Mouse (Mus musculus) midbrain, embryonic 10.5 days (tissue): Measurements from ENCODE around the gene Acad12. TPM values are rescaled to one million over a fixed set of nuclear protein-coding genes. Genes with fewer than 3 reads are reported as not detected.

Source experiments
- DNase-seq: peaks from one replicate; pipeline ENCODE4 v3.0.0-alpha.2; 2017; ENCODE audit warnings: low spot score
- H3K27ac ChIP-seq: fragments of 300-500 bp; sonication (generic); replicated peaks from 2 replicates; pipeline ENCODE4 v1.5.1; 2016; ENCODE audit warnings: mild to moderate bottlenecking
- H3K27me3 ChIP-seq: fragments of 300-500 bp; sonication (generic); 2 replicates; pipeline ENCODE4 v1.6.1; 2016; ENCODE audit warnings: low read depth, mild to moderate bottlenecking; ENCODE audit not compliant: poor library complexity, severe bottlenecking
- H3K36me3 ChIP-seq: fragments of 300-500 bp; sonication (generic); 2 replicates; pipeline ENCODE4 v1.6.1; 2016; ENCODE audit warnings: mild to moderate bottlenecking, moderate library complexity
- H3K4me1 ChIP-seq: fragments of 300-500 bp; sonication (generic); 2 replicates; pipeline ENCODE4 v1.6.1; 2016
- H3K4me3 ChIP-seq: fragments of 300-500 bp; sonication (generic); 2 replicates; pipeline ENCODE4 v1.5.1; 2016; ENCODE audit warnings: mild to moderate bottlenecking, moderate library complexity
- H3K9me3 ChIP-seq: fragments of 300-500 bp; sonication (generic); replicated peaks from 2 replicates; pipeline ENCODE4 v1.6.1; 2016; ENCODE audit warnings: mild to moderate bottlenecking
- WGBS: fragments of 180-500 bp; shearing (Covaris S2); methylation state at CpG from one replicate; pipeline ENCODE4 v1.1.7; 2016; 5-methylcytosine and 5-hydroxymethylcytosine counted together
- polyA plus RNA-seq: library from polyadenylated mRNA; unstranded; fragments of >200 nt; fragmentation: Nextera tagmentation; extraction: Ambion mirVana; gene quantifications from 2 replicates; pipeline ENCODE4 v1.2.1, GENCODE M21; 2016

Acad12 gene
- polyA plus RNA-seq, 1 experiment from 2014 or later, result 2.1 TPM

GRCm38 (mm10) chr5:121601547-121602299 is 17.0 kb downstream of the Acad12 start:
- peaks cover 5% of the 10 kb centered on the region; the same call in 1 of the 2 replicates for H3K4me1 ChIP-seq
- no peaks in the 10 kb centered on the region for H3K36me3 ChIP-seq
- peak; percentile 82 for DNase-seq
- H3K4me3 ChIP-seq, result no peak overlapping the region
- H3K27me3 ChIP-seq, result peaks cover 6% of the 10 kb centered on the region; the same call in 1 of the 2 replicates
- no peak overlapping the region for H3K27ac ChIP-seq
- no peaks in the 10 kb centered on the region for H3K9me3 ChIP-seq
- 36% methylated on average over 9 of the region's 9 CpGs for WGBS

DNA sequence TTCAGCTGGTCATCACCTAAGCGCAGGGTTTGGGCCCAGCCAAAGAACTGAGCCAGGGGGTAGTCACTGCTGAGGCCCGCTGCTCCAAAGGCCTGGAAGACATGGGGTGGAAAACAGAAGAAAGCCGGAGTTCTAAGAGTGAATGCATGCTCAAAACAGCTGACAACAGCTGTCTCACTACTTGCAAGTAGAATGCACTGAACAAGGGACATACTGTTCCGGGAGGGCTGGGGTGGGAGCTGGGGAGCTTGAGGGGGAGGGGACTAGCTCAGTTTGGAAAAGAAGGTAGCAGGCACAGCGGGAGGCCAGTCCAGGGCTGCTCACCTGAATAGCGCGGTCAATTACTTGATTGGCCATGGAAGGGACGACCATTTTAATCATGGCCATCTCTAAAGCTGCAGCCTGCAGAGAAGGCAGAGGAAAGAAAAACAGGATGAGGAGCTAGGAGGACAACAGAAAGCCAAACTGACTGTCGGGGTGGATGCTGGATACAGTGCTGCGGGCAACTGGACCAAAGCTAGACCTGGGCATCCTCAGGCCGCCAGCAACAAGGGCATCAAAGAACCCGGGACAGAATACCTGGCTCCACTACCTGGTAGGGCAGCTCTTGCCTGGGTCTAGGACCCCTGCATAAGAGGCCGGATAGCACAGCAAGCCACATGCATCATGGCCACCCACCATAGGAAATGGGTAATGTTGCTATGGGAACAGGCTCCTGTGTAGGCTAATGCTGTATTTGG is 19.7 kb downstream of the Acad12 start:
- no peak overlapping the region for H3K27ac ChIP-seq
- H3K4me3 ChIP-seq, result no peak overlapping the region
- peaks cover 8% of the 10 kb centered on the region for H3K4me1 ChIP-seq
- DNase-seq, result no peak
- WGBS, result 64% methylated on average over 13 of the region's 13 CpGs
- H3K27me3 ChIP-seq, result peaks cover 6% of the 10 kb centered on the region; the same call in 1 of the 2 replicates
- no peaks in the 10 kb centered on the region for H3K36me3 ChIP-seq
- H3K9me3 ChIP-seq, result no peaks in the 10 kb centered on the region

DNA sequence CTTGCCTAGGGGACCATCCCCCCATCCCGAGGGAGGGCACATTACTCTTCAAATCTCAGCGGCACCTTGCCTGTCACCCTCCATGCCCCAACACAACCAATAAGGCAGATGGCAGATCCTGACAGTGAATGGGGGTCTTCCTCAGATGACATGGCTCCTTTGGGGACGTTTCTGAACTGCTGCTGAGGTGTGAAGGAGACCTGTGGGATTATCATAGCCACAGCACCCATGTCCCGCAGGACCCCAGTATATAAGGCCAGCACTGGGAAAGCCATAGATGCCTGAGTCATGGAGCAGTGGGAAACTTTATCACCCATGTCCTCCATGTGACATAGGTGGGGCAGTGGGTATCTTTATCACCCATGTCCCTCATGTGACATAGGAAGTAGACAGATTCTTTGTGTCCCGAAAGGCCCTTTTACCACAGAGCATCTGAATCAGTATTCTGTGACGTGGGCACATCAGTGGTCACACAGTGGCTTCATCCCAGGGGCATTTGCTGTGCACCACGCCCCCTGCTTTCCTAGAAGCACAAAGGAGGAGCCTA is 20.7 kb downstream of the Acad12 start:
- H3K4me1 ChIP-seq, result peaks cover 18% of the 10 kb centered on the region
- no peaks in the 10 kb centered on the region for H3K9me3 ChIP-seq
- H3K4me3 ChIP-seq, result no peak overlapping the region
- H3K27ac ChIP-seq, result no peak overlapping the region
- H3K27me3 ChIP-seq, result peaks cover 8% of the 10 kb centered on the region; the same call in 1 of the 2 replicates
- no peaks in the 10 kb centered on the region for H3K36me3 ChIP-seq
- DNase-seq, result no peak
- WGBS, result 78% methylated on average over 7 of the region's 7 CpGs

DNA sequence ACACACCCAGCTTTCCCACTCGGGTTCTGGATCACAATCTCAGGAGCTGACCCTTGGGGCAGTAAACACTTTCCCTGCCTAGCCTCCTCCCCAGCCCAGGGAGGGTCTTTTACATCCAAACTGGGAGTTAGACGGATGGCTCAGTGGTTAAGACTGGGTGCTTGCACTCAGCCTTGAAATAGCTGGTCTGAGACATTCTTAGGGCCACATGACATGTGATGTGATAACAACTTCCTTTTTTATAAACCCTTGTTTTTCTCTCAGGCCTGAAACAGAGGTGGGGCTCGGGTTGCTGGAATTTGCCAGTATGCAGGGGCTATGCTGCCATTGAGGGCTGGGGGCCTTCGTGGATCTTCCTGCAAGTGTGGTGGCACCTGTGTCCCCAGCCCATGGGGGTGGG is 21.4 kb downstream of the Acad12 start:
- Histone ChIP-seq H3K9me3 (no peaks in the 10 kb centered on the region), H3K4me3 (no peak overlapping the region), H3K36me3 (no peaks in the 10 kb centered on the region), H3K4me1 (peaks cover 25% of the 10 kb centered on the region), H3K27ac (no peak overlapping the region), H3K27me3 (peaks cover 15% of the 10 kb centered on the region)
- no peak for DNase-seq
- 74% methylated on average over 4 of the region's 4 CpGs for WGBS

GRCm38 (mm10) chr5:121596226-121596625 is 22.5 kb downstream of the Acad12 start:
- no peaks in the 10 kb centered on the region for H3K9me3 ChIP-seq
- peaks cover 30% of the 10 kb centered on the region for H3K4me1 ChIP-seq
- H3K4me3 ChIP-seq, result no peak overlapping the region
- peaks cover 25% of the 10 kb centered on the region for H3K27me3 ChIP-seq
- no peak overlapping the region for H3K27ac ChIP-seq
- no peak for DNase-seq
- no peaks in the 10 kb centered on the region for H3K36me3 ChIP-seq
- WGBS, result 80% methylated on average over 6 of the region's 6 CpGs

DNA sequence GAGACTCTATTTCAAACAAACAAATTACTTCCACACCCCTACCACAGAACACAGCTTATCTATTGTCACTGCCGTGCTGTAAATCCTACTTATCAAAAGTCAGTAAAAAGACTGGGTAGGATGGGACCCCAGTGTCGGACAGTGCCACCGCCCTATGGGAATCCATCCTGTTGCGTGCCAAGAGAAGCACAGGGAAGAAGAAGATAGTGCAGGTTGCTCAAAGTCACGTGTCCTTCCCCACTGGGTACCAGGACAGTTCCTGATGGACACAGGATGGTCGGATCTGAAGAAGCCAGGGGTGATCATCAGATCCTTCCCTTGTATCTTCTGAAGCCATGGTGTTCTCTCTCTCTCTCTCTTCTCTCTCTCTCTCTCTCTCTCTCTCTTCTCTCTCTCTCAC is 23.0 kb downstream of the Acad12 start:
- no peak overlapping the region for H3K27ac ChIP-seq
- no peak overlapping the region for H3K4me3 ChIP-seq
- H3K36me3 ChIP-seq, result no peaks in the 10 kb centered on the region
- DNase-seq, result no peak
- H3K4me1 ChIP-seq, result peaks cover 30% of the 10 kb centered on the region
- 89% methylated on average over 6 of the region's 6 CpGs for WGBS
- H3K27me3 ChIP-seq, result peaks cover 25% of the 10 kb centered on the region
- H3K9me3 ChIP-seq, result no peaks in the 10 kb centered on the region

DNA sequence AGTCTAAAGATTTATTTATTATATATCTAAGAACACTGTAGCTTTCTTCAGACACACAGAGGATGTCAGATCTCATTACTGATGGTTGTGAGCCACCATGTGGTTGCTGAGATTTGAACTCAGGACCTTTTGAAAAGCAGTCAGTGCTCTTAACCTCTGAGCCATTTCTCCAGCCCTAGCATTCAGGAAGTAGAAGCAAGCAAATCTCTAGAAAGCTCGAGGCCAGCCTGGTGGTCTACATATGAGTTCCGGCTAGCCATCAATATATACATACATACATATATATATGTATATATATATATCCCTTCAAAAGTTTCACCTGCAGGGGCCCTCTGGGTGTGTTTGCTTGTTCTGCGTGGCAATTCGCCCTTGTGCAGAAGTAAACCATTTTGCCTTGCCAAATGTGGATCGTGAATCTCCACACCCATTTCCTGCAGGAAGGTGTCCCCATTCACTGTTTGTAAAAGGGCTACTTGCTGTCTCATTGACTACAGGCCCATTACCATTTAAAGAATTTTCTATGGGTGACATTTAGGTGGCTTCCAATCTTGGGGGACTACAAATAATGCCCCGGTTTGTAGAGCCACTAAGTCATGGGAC is 23.9 kb downstream of the Acad12 start:
- no peak for DNase-seq
- H3K9me3 ChIP-seq, result no peaks in the 10 kb centered on the region
- peaks cover 30% of the 10 kb centered on the region for H3K4me1 ChIP-seq
- peaks cover 25% of the 10 kb centered on the region for H3K27me3 ChIP-seq
- H3K27ac ChIP-seq, result no peak overlapping the region
- H3K36me3 ChIP-seq, result no peaks in the 10 kb centered on the region
- H3K4me3 ChIP-seq, result no peak overlapping the region
- WGBS, result 87% methylated on average over 6 of the region's 6 CpGs

DNA sequence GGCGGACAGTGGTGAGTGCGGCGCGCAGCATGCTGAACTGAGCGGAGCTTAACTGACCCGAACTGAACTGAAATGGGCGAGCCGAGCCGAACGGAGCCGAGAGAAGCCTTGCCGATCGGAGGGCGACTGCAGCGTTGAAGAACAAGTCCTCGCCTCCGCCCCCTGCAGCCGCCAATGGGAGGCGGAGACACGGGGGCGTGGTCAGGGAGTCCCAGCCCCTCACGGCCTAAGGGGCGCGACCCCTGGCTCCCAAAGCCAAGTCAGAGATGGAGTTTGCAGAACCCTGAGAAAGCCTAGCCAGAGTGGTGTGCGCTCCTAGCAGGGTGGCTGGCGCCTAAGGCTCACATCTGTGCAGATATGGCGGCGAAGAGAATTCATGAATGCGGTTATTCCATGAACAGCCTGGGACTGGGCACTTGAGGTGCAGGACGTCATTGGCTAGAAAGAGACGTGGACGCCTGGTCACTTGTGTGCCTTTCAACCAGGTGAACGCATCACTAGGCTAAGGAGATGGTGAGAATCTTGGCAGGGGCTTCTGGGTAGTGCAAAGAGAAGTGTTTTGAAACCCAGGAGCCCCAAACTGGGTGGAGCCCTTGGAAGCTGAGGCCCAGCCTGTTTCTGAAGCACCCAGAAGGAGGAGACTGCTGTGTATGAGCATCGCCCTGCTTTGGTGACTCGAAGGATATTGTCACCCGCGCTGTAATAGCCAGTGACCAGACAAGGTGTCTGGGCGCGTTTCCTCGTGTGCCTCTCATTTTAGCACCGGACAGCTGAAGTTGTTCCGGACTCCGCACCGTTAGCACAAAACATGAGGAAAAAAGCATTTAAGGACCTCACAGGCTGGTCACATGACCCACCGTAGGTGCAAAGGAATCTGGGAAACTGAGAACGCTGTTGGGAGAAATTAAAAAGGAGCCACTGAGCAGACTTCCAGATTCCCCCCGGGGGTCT is 25.0 kb downstream of the Acad12 start, which contains the start of gene Aldh2:
Aldh2 (minus strand) TSS at position 374 of the 951 bp plus-strand sequence.
- peak; percentile 87 for DNase-seq
- Histone ChIP-seq H3K4me3 (peak within 1 kb of the TSS; percentile 85), H3K36me3 (no peaks in the 10 kb centered on the region), H3K9me3 (no peaks in the 10 kb centered on the region), H3K4me1 (peaks cover 30% of the 10 kb centered on the region), H3K27ac (peak within 1 kb of the TSS; percentile 85), H3K27me3 (peaks cover 20% of the 10 kb centered on the region)
- 3% methylated on average over 47 of the region's 47 CpGs for WGBS

- Histone ChIP-seq H3K4me3 (peak overlapping the region; percentile 85), H3K36me3 (no peaks in the 10 kb centered on the region), H3K27me3 (peaks cover 18% of the 10 kb centered on the region), H3K9me3 (no peaks in the 10 kb centered on the region), H3K4me1 (peaks cover 30% of the 10 kb centered on the region), H3K27ac (peak overlapping the region; percentile 85)
- 4% methylated on average over 33 of the region's 33 CpGs for WGBS
- no peak for DNase-seq
Observed at GRCm38 (mm10) chr5:121592816-121593407, 25.8 kb downstream of the Acad12 start.

DNA sequence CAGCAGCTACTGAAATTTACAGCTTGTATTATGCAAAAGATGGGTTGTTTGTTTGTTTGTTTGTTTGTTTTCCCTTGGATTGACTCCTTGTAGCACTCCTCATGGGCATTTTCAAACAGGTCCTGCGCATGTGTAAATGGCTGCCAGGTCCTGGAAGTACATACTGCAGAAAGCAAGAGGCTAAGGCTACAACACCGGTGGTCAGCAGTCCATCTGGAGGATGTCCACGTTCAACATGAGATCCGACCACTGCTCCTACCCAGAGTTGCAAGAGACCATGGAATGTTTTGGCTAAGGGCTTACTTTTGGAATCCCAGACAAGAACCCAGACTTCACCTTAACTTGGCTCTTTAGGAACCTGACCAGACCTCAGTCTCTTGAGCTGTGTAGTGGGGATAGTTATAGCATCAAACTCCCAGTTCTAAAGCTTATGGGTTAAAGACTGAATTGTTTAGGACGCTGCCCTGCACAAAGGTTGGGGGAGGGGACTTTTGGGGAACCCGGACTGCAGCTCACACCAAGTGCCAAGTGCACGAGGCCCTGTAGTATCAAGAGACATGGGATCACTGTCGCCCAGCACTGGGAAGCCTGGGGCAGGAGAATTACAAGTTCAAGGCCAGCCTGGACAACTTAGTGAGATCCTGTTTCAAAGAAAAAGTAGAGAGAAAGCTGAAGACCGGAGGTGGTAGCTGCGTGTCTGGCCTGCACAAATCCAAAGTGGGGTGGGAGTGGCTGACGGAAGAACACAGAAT is 26.5 kb downstream of the Acad12 start:
- Histone ChIP-seq H3K4me3 (peak overlapping the region; percentile 85), H3K27ac (no peak overlapping the region)

DNA sequence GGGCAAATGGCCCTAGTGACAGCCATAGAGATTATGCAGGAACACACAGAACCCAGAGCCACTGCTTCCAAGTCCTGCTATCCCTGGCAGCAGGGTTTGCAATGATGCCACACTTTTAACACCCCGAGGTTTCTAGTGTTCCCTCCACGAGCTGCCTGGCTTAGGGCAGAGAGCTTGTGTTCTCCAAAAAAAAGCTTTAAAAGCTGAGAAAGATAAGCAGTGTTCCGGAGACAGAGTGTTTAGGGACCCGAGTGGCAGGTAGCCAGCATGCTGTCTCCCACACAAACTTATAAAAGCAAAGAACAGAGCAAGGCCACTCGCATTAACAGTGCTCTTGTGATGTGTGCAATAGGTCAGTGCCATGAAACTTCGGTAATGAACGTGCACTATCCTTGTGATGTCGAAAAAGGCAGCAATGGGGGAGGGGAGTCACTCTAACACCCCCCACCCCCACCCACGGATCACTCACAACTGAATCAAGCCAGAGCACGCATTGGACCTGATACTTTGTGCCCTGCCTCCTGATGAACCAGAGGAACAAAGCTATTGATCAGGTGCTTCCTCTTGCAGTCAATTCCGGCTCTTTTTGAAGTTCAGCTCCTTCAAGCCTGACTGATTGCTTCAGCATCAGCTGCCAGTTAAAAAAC is 27.2 kb downstream of the Acad12 start:
- no peak overlapping the region for H3K27ac ChIP-seq
- H3K4me1 ChIP-seq, result peaks cover 30% of the 10 kb centered on the region
- no peak overlapping the region for H3K4me3 ChIP-seq
- H3K9me3 ChIP-seq, result no peaks in the 10 kb centered on the region
- no peak for DNase-seq
- H3K27me3 ChIP-seq, result peaks cover 18% of the 10 kb centered on the region
- H3K36me3 ChIP-seq, result no peaks in the 10 kb centered on the region
- 80% methylated on average over 11 of the region's 11 CpGs for WGBS

More for the DNA sequence above, 26.5 kb downstream of the Acad12 start:
- 76% methylated on average over 11 of the region's 11 CpGs for WGBS
- Histone ChIP-seq H3K4me1 (peaks cover 30% of the 10 kb centered on the region), H3K36me3 (no peaks in the 10 kb centered on the region), H3K27me3 (peaks cover 18% of the 10 kb centered on the region), H3K9me3 (no peaks in the 10 kb centered on the region)
- no peak for DNase-seq
